Mouse (Mus musculus): ENCODE measurements around the gene 1700016C15Rik.

GRCm38 (mm10) chr1:177777397-177777796 is 47.8 kb downstream of the 1700016C15Rik start:
- TF ChIP-seq CTCF (IDR thresholded peaks at IDR 0.05; ENCODE audit: low read depth) = no peak
- no peak for TF ChIP-seq EP300 (IDR thresholded peaks at IDR 0.05; ENCODE audit: low read depth)
